Mouse (Mus musculus) ES-Bruce4 (cell line): ENCODE data around the gene Nthl1.

ENCODE experiments used
- CTCF ChIP-seq: IDR thresholded peaks from one replicate; pipeline ENCODE4 v1.8.1; 2011; ENCODE audit warnings: low read depth, low read length
- EP300 ChIP-seq: IDR thresholded peaks from 2 replicates; pipeline ENCODE4 v1.6.1; 2011; ENCODE audit warnings: low read depth, low read length; ENCODE audit not compliant: insufficient read depth
- POLR2A ChIP-seq: IDR thresholded peaks from one replicate; pipeline ENCODE4 v1.8.1; 2011; ENCODE audit warnings: low read length; ENCODE audit not compliant: insufficient read depth

- TF ChIP-seq CTCF (no peak), EP300 (0 out of 2 replicates have a peak, but pooled peaks have one; percentile 38), POLR2A (no peak)
Observed at GRCm38 (mm10) chr17:24636781-24637481, 4.5 kb downstream of the Nthl1 start.
